Mouse (Mus musculus): ENCODE measurements around the gene Fam135a. TPM values are rescaled to one million over a fixed set of nuclear protein-coding genes. Genes with fewer than 3 reads are reported as not detected.
"Not testable (repeated sequence)": the region's sequence is repeated elsewhere in the genome, so short reads cannot be mapped to it uniquely, and the experiment has no call there.

The Fam135a gene
- total and polyA plus RNA-seq, 3 experiments, result 6.6 to 21.1 (median 21.0) TPM

DNA sequence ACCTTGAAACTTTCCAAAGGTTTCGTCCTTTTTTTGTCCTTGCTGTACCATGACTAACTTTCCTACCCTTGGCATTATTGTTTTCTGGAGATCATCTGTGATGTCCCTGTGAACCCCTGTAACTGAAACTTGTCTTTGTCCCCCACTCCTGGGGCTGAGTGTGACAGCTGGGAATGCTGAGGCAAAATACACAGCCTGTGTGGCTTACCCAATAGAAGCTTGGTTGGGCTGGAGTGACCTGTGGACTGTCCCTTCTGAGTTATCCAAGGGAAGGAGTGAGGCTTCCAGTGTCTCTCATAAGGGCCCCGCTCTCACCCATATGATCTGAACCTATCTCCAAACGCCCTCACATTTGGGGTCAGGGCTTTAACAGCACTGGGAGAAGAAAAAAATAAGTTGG, 102.6 kb downstream of the Fam135a start:
- Histone ChIP-seq H3K4me1 (ENCODE audit: control insufficient read depth, insufficient read depth, low read length) (no peaks in the 10 kb centered on the region), H3K27ac (no peak overlapping the region), H3K36me3 (ENCODE audit: control insufficient read depth, insufficient read depth, low read length) (no peaks in the 10 kb centered on the region), H3K79me2 (replicated peaks; ENCODE audit: control insufficient read depth, insufficient read depth, low read length) (no peaks in the 10 kb centered on the region), H3K4me3 (no peak overlapping the region), H3K27me3 (ENCODE audit: control insufficient read depth, insufficient read depth, low read length) (no peaks in the 10 kb centered on the region), H3K9ac (ENCODE audit: low read depth, low read length) (no peak overlapping the region)
- DNase-seq, result no peak
- TF ChIP-seq EP300 (IDR thresholded peaks at IDR 0.05; ENCODE audit: insufficient read depth, low read depth, low read length) (no peak), CTCF (IDR thresholded peaks at IDR 0.05) (no peak), POLR2A (IDR thresholded peaks at IDR 0.05; ENCODE audit: insufficient read depth, low read depth, low read length) (no peak)
- 90% methylated on average over 3 of the region's 3 CpGs for whole genome bisulfite sequencing
- intact Hi-C loops (cut with DNase I), result no loop called here

DNA sequence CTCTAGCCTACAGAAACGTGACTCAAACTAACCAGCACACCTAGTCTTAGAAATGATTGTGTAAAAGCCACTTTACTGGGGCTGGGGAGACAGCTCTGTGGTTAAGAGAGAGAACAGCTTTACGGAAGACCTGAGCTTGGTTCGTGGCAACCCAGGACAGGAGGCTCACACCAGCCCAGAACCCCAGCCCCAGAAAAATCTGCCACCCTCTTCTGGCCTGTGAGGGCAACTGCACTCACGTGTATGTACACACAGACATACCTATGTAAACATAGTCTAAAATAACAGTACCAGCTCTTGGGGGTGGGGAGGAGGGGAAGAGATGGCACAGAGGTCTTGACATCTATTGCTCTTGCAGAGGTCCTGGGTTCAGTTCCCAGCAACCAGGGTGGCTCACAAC, 104.7 kb downstream of the Fam135a start:
- H3K4me3 ChIP-seq, result no peak overlapping the region
- WGBS, result 94% methylated on average over 4 of the region's 4 CpGs
- H3K27ac ChIP-seq, result no peak overlapping the region
- DNase-seq, result no peak
- H3K79me2 ChIP-seq (replicated peaks; ENCODE audit: control insufficient read depth, insufficient read depth, low read length), result no peaks in the 10 kb centered on the region
- no peaks in the 10 kb centered on the region for H3K36me3 ChIP-seq (ENCODE audit: control insufficient read depth, insufficient read depth, low read length)
- H3K27me3 ChIP-seq (ENCODE audit: control insufficient read depth, insufficient read depth, low read length), result no peaks in the 10 kb centered on the region
- no peaks in the 10 kb centered on the region for H3K4me1 ChIP-seq (ENCODE audit: control insufficient read depth, insufficient read depth, low read length)
- no peak overlapping the region for H3K9ac ChIP-seq (ENCODE audit: low read depth, low read length)
- intact Hi-C loops (cut with DNase I), result no loop called here
- no peak for TF ChIP-seq EP300 (IDR thresholded peaks at IDR 0.05; ENCODE audit: insufficient read depth, low read depth, low read length)
- TF ChIP-seq POLR2A (IDR thresholded peaks at IDR 0.05; ENCODE audit: insufficient read depth, low read depth, low read length), result no peak
- no peak for TF ChIP-seq CTCF (IDR thresholded peaks at IDR 0.05)

DNA sequence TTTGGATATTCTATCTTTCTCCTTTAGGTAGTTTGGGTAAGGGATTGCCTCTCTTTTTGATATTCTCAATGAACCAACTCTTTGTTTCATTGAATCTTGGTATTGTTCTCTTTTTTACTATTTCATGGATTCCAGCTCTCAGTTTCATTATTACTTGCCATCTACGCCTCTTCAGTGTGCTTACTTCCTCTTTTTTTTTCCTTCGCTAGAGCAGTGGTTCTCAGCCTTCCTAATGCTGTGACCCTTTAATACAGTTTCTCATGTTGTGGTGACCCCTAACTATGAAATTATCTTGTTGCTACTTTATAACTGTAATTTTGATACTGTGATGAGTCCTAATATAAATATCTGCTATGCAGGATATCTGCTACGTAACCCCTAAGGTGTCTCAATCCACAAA, 117.0 kb downstream of the Fam135a start:
- no peaks in the 10 kb centered on the region for H3K4me1 ChIP-seq (ENCODE audit: control insufficient read depth, insufficient read depth, low read length)
- no peak for DNase-seq
- H3K79me2 ChIP-seq (replicated peaks; ENCODE audit: control insufficient read depth, insufficient read depth, low read length), result no peaks in the 10 kb centered on the region
- 82% methylated on average over 3 of the region's 3 CpGs for WGBS
- intact Hi-C loops (cut with DNase I), result no loop called here
- no peak overlapping the region for H3K27ac ChIP-seq
- no peaks in the 10 kb centered on the region for H3K36me3 ChIP-seq (ENCODE audit: control insufficient read depth, insufficient read depth, low read length)
- no peak overlapping the region for H3K4me3 ChIP-seq
- no peaks in the 10 kb centered on the region for H3K27me3 ChIP-seq (ENCODE audit: control insufficient read depth, insufficient read depth, low read length)
- H3K9ac ChIP-seq (ENCODE audit: low read depth, low read length), result no peak overlapping the region
- TF ChIP-seq CTCF (IDR thresholded peaks at IDR 0.05), result no peak
- no peak for TF ChIP-seq EP300 (IDR thresholded peaks at IDR 0.05; ENCODE audit: insufficient read depth, low read depth, low read length)
- TF ChIP-seq POLR2A (IDR thresholded peaks at IDR 0.05; ENCODE audit: insufficient read depth, low read depth, low read length), result no peak

DNA sequence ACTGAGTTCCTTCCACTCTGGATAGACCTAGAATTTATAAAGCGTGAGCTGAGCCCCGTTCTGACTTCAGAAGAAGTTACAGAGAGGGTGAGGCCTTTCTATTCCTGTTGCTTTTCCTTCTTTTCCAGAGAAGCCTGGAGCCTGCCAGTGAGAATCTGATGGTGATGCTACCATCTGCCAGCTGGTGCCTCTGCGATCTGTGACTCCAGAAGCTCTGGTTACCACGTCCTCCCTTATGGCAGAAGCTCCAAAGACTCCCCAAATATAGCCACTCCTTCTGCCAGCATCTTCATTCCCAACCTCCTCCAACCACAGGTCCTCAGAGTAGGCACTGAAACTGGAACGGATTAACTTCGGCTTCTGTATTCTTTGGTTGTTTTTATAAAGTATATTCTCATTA, 121.9 kb downstream of the Fam135a start:
- H3K4me1 ChIP-seq (ENCODE audit: control insufficient read depth, insufficient read depth, low read length), result no peaks in the 10 kb centered on the region
- no peak overlapping the region for H3K27ac ChIP-seq
- H3K36me3 ChIP-seq (ENCODE audit: control insufficient read depth, insufficient read depth, low read length), result no peaks in the 10 kb centered on the region
- no peak for DNase-seq
- no peak for TF ChIP-seq CTCF (IDR thresholded peaks at IDR 0.05)
- TF ChIP-seq EP300 (IDR thresholded peaks at IDR 0.05; ENCODE audit: insufficient read depth, low read depth, low read length), result no peak
- no peak for TF ChIP-seq POLR2A (IDR thresholded peaks at IDR 0.05; ENCODE audit: insufficient read depth, low read depth, low read length)
- WGBS, result 79% methylated on average over 6 of the region's 6 CpGs
- H3K4me3 ChIP-seq, result no peak overlapping the region
- no peak overlapping the region for H3K9ac ChIP-seq (ENCODE audit: low read depth, low read length)
- no peaks in the 10 kb centered on the region for H3K27me3 ChIP-seq (ENCODE audit: control insufficient read depth, insufficient read depth, low read length)
- intact Hi-C loops (cut with DNase I), result no loop called here
- H3K79me2 ChIP-seq (replicated peaks; ENCODE audit: control insufficient read depth, insufficient read depth, low read length), result no peaks in the 10 kb centered on the region

DNA sequence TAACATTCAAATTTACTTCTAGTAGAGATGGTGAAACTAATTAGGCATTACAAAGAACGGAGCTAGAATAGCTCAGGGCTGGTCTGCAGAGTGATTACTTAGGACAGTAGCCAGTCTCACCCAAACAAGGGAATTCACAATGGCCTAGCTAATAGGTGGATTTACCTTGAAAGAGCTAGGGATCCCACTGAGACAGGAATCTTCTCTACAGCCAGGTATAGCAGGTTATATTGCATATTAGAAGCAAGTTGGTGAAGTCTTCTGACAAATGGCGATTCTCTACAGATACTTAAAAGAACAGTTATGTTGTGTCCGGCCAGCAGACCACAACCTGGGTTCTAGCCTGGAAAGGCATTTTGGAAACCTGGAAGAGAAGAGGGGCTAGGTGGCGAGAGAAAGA, 129.0 kb downstream of the Fam135a start:
- H3K36me3 ChIP-seq (ENCODE audit: control insufficient read depth, insufficient read depth, low read length); DNase-seq; H3K4me3 ChIP-seq; H3K4me1 ChIP-seq (ENCODE audit: control insufficient read depth, insufficient read depth, low read length); H3K9ac ChIP-seq (ENCODE audit: low read depth, low read length); H3K27ac ChIP-seq; intact Hi-C loops (cut with DNase I); H3K79me2 ChIP-seq (replicated peaks; ENCODE audit: control insufficient read depth, insufficient read depth, low read length); H3K27me3 ChIP-seq (ENCODE audit: control insufficient read depth, insufficient read depth, low read length): not testable (repeated sequence)
- 86% methylated on average over 4 of the region's 4 CpGs for whole genome bisulfite sequencing

GRCm38 (mm10) chr1:23968027-23968725, 132.0 kb downstream of the Fam135a start:
- Histone ChIP-seq H3K27me3 (ENCODE audit: control insufficient read depth, insufficient read depth, low read length) (no peaks in the 10 kb centered on the region), H3K79me2 (replicated peaks; ENCODE audit: control insufficient read depth, insufficient read depth, low read length) (no peaks in the 10 kb centered on the region), H3K9ac (ENCODE audit: low read depth, low read length) (no peak overlapping the region), H3K27ac (no peak overlapping the region), H3K36me3 (ENCODE audit: control insufficient read depth, insufficient read depth, low read length) (no peaks in the 10 kb centered on the region), H3K4me3 (no peak overlapping the region), H3K4me1 (ENCODE audit: control insufficient read depth, insufficient read depth, low read length) (no peaks in the 10 kb centered on the region)
- DNase-seq, result no peak
- 79% methylated on average over 9 of the region's 9 CpGs for WGBS
- TF ChIP-seq CTCF (IDR thresholded peaks at IDR 0.05) (no peak), EP300 (IDR thresholded peaks at IDR 0.05; ENCODE audit: insufficient read depth, low read depth, low read length) (no peak), POLR2A (IDR thresholded peaks at IDR 0.05; ENCODE audit: insufficient read depth, low read depth, low read length) (no peak)
- intact Hi-C loops (cut with DNase I), result no loop called here
